Mouse (Mus musculus) bone marrow macrophage, adult 2 months (primary cell): ENCODE measurements around the gene Taf6l.

ENCODE experiments used
- CTCF ChIP-seq: IDR thresholded peaks from 2 replicates; pipeline ENCODE4 v1.5.1; 2012; ENCODE audit warnings: low read depth, mild to moderate bottlenecking, low read length, moderate library complexity
- POLR2A ChIP-seq: IDR thresholded peaks from 2 replicates; pipeline ENCODE4 v1.6.1; 2012; ENCODE audit warnings: mild to moderate bottlenecking, low read depth, low read length, borderline replicate concordance

- TF ChIP-seq CTCF (no peak), POLR2A (no peak)
Observed at GRCm38 (mm10) chr19:8745382-8745781, 40.8 kb downstream of the Taf6l start.
